Mouse (Mus musculus): ENCODE measurements around the gene Olfr694. TPM values are rescaled to one million over a fixed set of nuclear protein-coding genes. Genes with fewer than 3 reads are reported as not detected.

Olfr694 gene
- polyA plus RNA-seq, 1 experiment from 2014 or later, result not detected

Other genes starting within 250 kb of the Olfr694 start
- gene Olfr693, start 11.2 kb downstream of the Olfr694 start, polyA plus RNA-seq (2015; fragmentation: Nextera tagmentation; extraction: Ambion mirVana), result not detected in 2 replicates
- not detected in 2 replicates for gene Olfr695, start 24.6 kb upstream of the Olfr694 start, polyA plus RNA-seq (2015; fragmentation: Nextera tagmentation; extraction: Ambion mirVana)
- gene Olfr697, start 50.6 kb upstream of the Olfr694 start, polyA plus RNA-seq (2015; fragmentation: Nextera tagmentation; extraction: Ambion mirVana), result not detected in 2 replicates
- gene Olfr698, start 63.6 kb upstream of the Olfr694 start, polyA plus RNA-seq (2015; fragmentation: Nextera tagmentation; extraction: Ambion mirVana), result not detected in 2 replicates
- gene Olfr699, start 101.4 kb upstream of the Olfr694 start, polyA plus RNA-seq (2015; fragmentation: Nextera tagmentation; extraction: Ambion mirVana), result not detected in 2 replicates
- not detected in 2 replicates for gene Olfr700, start 117.0 kb upstream of the Olfr694 start, polyA plus RNA-seq (2015; fragmentation: Nextera tagmentation; extraction: Ambion mirVana)
- gene Olfr701, start 122.3 kb upstream of the Olfr694 start, polyA plus RNA-seq (2015; fragmentation: Nextera tagmentation; extraction: Ambion mirVana), result not detected in 2 replicates
- gene Olfr702, start 142.1 kb upstream of the Olfr694 start, polyA plus RNA-seq (2015; fragmentation: Nextera tagmentation; extraction: Ambion mirVana), result not detected in 2 replicates
- not detected in 2 replicates for gene Olfr703, start 151.5 kb upstream of the Olfr694 start, polyA plus RNA-seq (2015; fragmentation: Nextera tagmentation; extraction: Ambion mirVana)
- not detected in 2 replicates for gene Olfr704, start 171.4 kb upstream of the Olfr694 start, polyA plus RNA-seq (2015; fragmentation: Nextera tagmentation; extraction: Ambion mirVana)
- not detected in 2 replicates for gene Olfr705, start 185.1 kb upstream of the Olfr694 start, polyA plus RNA-seq (2015; fragmentation: Nextera tagmentation; extraction: Ambion mirVana)
- not detected in 2 replicates for gene Olfr706, start 196.3 kb upstream of the Olfr694 start, polyA plus RNA-seq (2015; fragmentation: Nextera tagmentation; extraction: Ambion mirVana)
- not detected in 2 replicates for gene Olfr707, start 209.4 kb upstream of the Olfr694 start, polyA plus RNA-seq (2015; fragmentation: Nextera tagmentation; extraction: Ambion mirVana)
- gene Olfr1532-ps1, start 216.2 kb upstream of the Olfr694 start, polyA plus RNA-seq (2015; fragmentation: Nextera tagmentation; extraction: Ambion mirVana), result not detected in 2 replicates
- gene Olfr709-ps1, start 240.4 kb upstream of the Olfr694 start, polyA plus RNA-seq (2015; fragmentation: Nextera tagmentation; extraction: Ambion mirVana), result not detected in 2 replicates

Measured in thymus, postnatal 0 days (tissue).